Mouse (Mus musculus) kidney, postnatal 25 days (tissue): ENCODE data around the gene D8Ertd738e.

Experiments used
- DNase-seq, 2 experiments: peaks; one replicate each; pipeline ENCODE4 v3.0.0; 2021; ENCODE audit warnings: mixed read lengths in 2 of 2

The D8Ertd738e gene

GRCm38 (mm10) chr8:84202466-84202865 is 47.1 kb downstream of the D8Ertd738e start:
- peak; percentile 55 to 82 for DNase-seq

- DNase-seq = peak; percentile 73 to 92
Measured at GRCm38 (mm10) chr8:84201545-84202245, 47.8 kb downstream of the D8Ertd738e start.

GRCm38 (mm10) chr8:84200652-84201544 is 48.6 kb downstream of the D8Ertd738e start:
- DNase-seq = peak; percentile 79 to 91

GRCm38 (mm10) chr8:84200126-84200555 is 49.4 kb downstream of the D8Ertd738e start:
- DNase-seq = no peak

- no peak for DNase-seq
Measured at GRCm38 (mm10) chr8:84199348-84200125, 50.0 kb downstream of the D8Ertd738e start.

GRCm38 (mm10) chr8:84198871-84199270 is 50.6 kb downstream of the D8Ertd738e start:
- DNase-seq = no peak

GRCm38 (mm10) chr8:84197922-84198774 is 51.4 kb downstream of the D8Ertd738e start:
- peak; percentile 83 to 94 for DNase-seq

- peak; percentile 90 to 94 for DNase-seq
Measured at GRCm38 (mm10) chr8:84197141-84197921, 52.2 kb downstream of the D8Ertd738e start.
